Mouse (Mus musculus) thymus, adult 2 months (tissue): Measurements from ENCODE around the gene Det1.

Experiments
- CTCF ChIP-seq: fragments of 200-500 bp; IDR thresholded peaks from 2 replicates; pipeline ENCODE4 v1.5.1; 2012; ENCODE audit warnings: mild to moderate bottlenecking, control low read depth, low read length, moderate library complexity, borderline replicate concordance; ENCODE audit not compliant: control insufficient read depth, poor library complexity, insufficient read depth; ENCODE audit errors: extremely low read depth
- POLR2A ChIP-seq: fragments of 200-500 bp; IDR thresholded peaks from 2 replicates; pipeline ENCODE4 v1.6.1; 2012; ENCODE audit warnings: mild to moderate bottlenecking, low read length, control low read depth, moderate library complexity; ENCODE audit not compliant: control insufficient read depth, poor library complexity, insufficient read depth; ENCODE audit errors: extremely low read depth

- no peak for TF ChIP-seq CTCF
- TF ChIP-seq POLR2A = no peak
Measured at GRCm38 (mm10) chr7:78797843-78798455, 49.1 kb downstream of the Det1 start.
